Mouse (Mus musculus): ENCODE results near the gene Olfr821. TPM values are rescaled to one million over a fixed set of nuclear protein-coding genes. Genes with fewer than 3 reads are reported as not detected.
"Not testable (repeated sequence)": the region's sequence is repeated elsewhere in the genome, so short reads cannot be mapped to it uniquely, and the experiment has no call there.

Olfr821 gene
- not detected in 2 replicates for polyA plus RNA-seq (2011; ENCODE audit: insufficient read depth, insufficient read length, low replicate concordance, missing spikeins)

DNA sequence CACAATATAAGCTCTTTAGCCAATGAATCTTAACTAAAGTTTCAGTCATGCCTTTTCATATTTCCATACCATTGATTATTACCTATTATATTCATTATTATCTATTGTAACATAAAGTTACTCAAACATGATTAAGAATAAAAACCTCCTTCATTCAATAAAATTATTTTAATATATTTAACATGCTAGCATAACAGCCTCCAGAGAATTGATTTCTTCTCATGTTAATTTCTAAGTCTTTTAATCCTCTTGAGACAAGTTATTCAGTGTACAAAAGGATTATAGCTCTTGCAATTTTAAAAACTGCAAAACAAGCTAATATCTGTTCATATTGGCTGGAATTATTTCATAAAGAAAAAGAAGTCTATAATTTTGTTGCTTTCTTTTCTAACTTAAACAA, at the start of gene Olfr821:
Gene Olfr821 (plus strand): TSS at position 301 of the 400 bp plus-strand sequence.
- no peak within 1 kb of the TSS for H3K4me3 ChIP-seq (replicated peaks; ENCODE audit: control insufficient read depth, low read depth, low read length)
- H3K27ac ChIP-seq (ENCODE audit: control insufficient read depth, insufficient read depth, low read depth, low read length, poor library complexity), result no peak within 1 kb of the TSS
- H3K4me1 ChIP-seq (ENCODE audit: control insufficient read depth, insufficient read depth, low read length), result no peaks in the 10 kb centered on the region
- TF ChIP-seq POLR2A (IDR thresholded peaks at IDR 0.05; ENCODE audit: borderline replicate concordance, control insufficient read depth, low read depth, low read length) (no peak), CTCF (IDR thresholded peaks at IDR 0.05; ENCODE audit: control insufficient read depth, insufficient read depth, low read length) (no peak)

DNA sequence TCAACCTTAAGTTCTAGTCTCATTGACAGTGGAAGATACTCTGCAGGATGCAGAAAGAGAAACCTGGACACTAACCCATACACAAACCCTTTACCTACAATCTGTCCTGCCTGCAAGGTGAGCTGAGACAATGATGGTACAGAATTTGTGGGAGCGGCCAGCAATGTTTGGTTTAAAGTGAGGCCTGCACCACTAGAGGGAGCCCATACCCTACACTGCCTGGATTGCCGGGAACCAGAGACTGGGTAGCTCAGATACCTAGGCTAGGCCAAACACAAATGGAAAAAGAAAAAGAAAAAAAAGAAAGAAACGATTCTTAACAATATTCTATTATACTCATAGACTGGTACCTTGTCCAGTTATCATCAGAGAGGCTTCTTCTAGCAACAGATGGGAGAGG, 48.3 kb upstream of the Olfr821 start:
- not testable (repeated sequence) for H3K4me1 ChIP-seq (ENCODE audit: control insufficient read depth, insufficient read depth, low read length); H3K4me3 ChIP-seq (replicated peaks; ENCODE audit: control insufficient read depth, low read depth, low read length); H3K27ac ChIP-seq (ENCODE audit: control insufficient read depth, insufficient read depth, low read depth, low read length, poor library complexity)
- no CpG with 5 or more reads among the region's 3 CpGs for WGBS

DNA sequence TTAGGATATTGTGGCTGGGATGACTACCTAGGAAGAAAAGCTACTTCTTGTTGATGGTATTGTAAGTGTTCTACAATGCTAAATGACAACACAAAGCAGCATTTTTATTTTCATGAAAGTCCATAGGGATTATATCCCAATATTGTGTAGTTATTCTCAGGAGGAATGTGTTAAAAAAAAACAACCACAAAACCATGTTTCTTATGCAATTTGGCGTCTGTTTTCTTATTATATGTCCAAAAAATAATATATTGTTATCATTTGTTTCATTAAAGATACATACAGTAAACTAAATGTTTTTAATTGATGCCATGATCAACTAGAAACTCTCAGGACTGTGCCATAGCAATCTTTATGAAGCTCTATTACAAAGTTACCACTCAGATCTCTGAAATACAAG, 45.2 kb upstream of the Olfr821 start, which contains the start of gene Gm10310:
Gene Gm10310 (minus strand): TSS at position 101 of the 400 bp plus-strand sequence.
- not testable (repeated sequence) for H3K27ac ChIP-seq (ENCODE audit: control insufficient read depth, insufficient read depth, low read depth, low read length, poor library complexity); H3K4me3 ChIP-seq (replicated peaks; ENCODE audit: control insufficient read depth, low read depth, low read length); H3K4me1 ChIP-seq (ENCODE audit: control insufficient read depth, insufficient read depth, low read length)
- no CpG with 5 or more reads among the region's 1 CpGs for WGBS

DNA sequence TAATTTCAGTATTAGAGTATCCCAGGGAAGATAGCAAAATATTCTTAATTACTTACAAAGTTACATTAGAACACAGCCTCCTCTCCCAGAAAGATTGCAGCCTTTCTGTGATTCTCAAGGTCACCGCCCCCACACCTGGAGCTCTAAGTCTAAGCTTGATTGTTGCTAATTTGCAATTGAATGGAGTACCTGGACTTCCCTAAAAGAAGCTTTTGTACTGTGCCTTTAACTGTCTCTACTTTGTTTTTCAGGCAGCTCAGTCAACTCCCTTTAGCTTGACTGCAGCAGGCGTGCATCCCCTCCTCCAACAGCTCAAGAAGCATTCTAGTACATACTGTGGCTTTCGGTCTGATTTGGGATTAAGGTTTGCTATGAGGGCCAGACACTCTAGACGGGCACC, 26.0 kb upstream of the Olfr821 start:
- WGBS, result 71% methylated on average over 4 of the region's 4 CpGs
- H3K4me3 ChIP-seq (replicated peaks; ENCODE audit: control insufficient read depth, low read depth, low read length); H3K27ac ChIP-seq (ENCODE audit: control insufficient read depth, insufficient read depth, low read depth, low read length, poor library complexity); H3K4me1 ChIP-seq (ENCODE audit: control insufficient read depth, insufficient read depth, low read length): not testable (repeated sequence)

DNA sequence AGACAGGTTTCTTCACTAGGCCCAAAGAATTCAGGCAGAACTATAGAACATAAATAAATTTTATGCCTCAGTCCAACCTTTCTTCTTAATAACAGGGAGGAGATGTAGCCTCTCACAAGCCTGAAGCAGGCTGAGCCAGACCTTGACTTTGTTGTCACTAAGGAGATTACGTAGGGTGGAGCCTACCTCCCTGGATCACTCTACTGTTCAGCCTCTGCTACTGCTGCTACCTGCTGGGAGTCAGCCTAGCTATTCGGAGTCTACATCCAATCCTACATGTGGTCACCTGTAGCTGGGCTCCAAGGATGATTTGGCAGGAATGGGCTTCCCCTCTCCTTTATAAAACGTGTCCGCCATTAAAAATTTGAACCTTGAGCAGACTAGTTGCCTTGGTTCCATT, 24.8 kb upstream of the Olfr821 start:
- 83% methylated on average over 4 of the region's 4 CpGs for WGBS

DNA sequence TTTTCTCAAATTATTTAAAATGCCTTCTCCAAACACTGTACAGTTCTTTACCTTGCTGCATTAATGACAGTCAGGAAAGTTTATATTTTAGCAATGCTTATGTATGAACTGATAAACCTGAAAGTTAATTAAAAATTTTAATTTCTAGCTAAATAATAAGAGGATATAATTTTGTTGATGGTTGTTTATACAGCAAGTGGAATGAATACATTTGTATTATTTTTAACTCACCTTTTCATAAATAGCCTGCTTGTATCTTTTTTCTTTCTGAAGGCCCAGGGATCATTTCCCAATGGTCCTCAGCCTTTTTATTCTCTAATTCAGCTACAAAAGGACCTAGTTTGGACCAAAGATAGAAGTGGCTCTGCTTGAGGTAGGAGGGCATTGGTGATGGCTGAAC, 17.8 kb upstream of the Olfr821 start, which contains the start of gene Olfr820:
Gene Olfr820 (plus strand): TSS at position 301 of the 400 bp plus-strand sequence.
- H3K4me3 ChIP-seq (replicated peaks; ENCODE audit: control insufficient read depth, low read depth, low read length), result no peak within 1 kb of the TSS
- TF ChIP-seq POLR2A (IDR thresholded peaks at IDR 0.05; ENCODE audit: borderline replicate concordance, control insufficient read depth, low read depth, low read length), result no peak
- no peak for TF ChIP-seq CTCF (IDR thresholded peaks at IDR 0.05; ENCODE audit: control insufficient read depth, insufficient read depth, low read length)
- no peak within 1 kb of the TSS for H3K27ac ChIP-seq (ENCODE audit: control insufficient read depth, insufficient read depth, low read depth, low read length, poor library complexity)
- no peaks in the 10 kb centered on the region for H3K4me1 ChIP-seq (ENCODE audit: control insufficient read depth, insufficient read depth, low read length)

More for the DNA sequence above, 24.8 kb upstream of the Olfr821 start:
- not testable (repeated sequence) for H3K4me1 ChIP-seq (ENCODE audit: control insufficient read depth, insufficient read depth, low read length); H3K27ac ChIP-seq (ENCODE audit: control insufficient read depth, insufficient read depth, low read depth, low read length, poor library complexity); H3K4me3 ChIP-seq (replicated peaks; ENCODE audit: control insufficient read depth, low read depth, low read length)

DNA sequence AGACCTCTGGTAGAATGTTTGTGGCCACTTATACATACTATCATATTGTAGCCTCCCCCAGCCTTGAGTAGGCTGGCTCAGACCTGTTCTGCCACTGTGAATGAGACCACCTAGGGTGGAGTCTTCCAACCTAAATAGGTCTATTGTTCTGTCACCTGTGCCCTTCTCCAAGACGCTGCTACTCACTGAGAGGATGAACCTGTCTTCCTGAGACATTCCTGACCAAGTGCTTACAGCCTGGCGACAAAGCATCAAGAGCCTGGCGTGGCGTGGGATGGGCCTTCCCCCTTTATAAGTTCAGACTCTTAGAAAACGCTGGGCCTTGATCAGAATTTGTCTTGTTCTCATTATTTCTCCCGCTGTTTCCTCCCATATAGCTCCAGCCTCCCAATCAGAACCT, 6.9 kb downstream of the Olfr821 start:
- Histone ChIP-seq H3K4me3 (replicated peaks; ENCODE audit: control insufficient read depth, low read depth, low read length) (no peak overlapping the region), H3K4me1 (ENCODE audit: control insufficient read depth, insufficient read depth, low read length) (no peaks in the 10 kb centered on the region), H3K27ac (ENCODE audit: control insufficient read depth, insufficient read depth, low read depth, low read length, poor library complexity) (no peak overlapping the region)
- no peak for TF ChIP-seq POLR2A (IDR thresholded peaks at IDR 0.05; ENCODE audit: borderline replicate concordance, control insufficient read depth, low read depth, low read length)
- TF ChIP-seq CTCF (IDR thresholded peaks at IDR 0.05; ENCODE audit: control insufficient read depth, insufficient read depth, low read length), result no peak
- WGBS, result 63% methylated on average over 6 of the region's 6 CpGs

DNA sequence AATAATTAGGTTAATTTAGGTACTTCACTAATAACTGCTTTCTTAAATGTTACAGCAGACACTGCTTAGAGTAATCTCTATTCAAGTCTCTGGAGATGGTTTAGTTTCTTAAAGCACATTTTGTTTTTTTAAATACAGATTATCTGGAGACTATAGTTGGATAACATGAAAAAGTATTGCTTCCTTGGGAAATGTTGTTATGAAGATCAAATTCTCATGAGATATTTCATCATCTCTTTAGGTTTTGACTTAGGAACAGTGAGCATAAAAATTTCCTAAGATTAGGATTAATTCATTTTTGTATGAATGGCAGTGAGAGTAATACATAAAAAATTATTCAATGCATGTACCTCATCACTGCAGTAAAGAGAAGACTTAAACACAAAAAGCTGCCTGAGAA, 40.8 kb downstream of the Olfr821 start, which contains the start of gene Olfr822:
Gene Olfr822 (plus strand): TSS at position 301 of the 400 bp plus-strand sequence.
- no peak within 1 kb of the TSS for H3K27ac ChIP-seq (ENCODE audit: control insufficient read depth, insufficient read depth, low read depth, low read length, poor library complexity)
- TF ChIP-seq CTCF (IDR thresholded peaks at IDR 0.05; ENCODE audit: control insufficient read depth, insufficient read depth, low read length), result no peak
- no peak for TF ChIP-seq POLR2A (IDR thresholded peaks at IDR 0.05; ENCODE audit: borderline replicate concordance, control insufficient read depth, low read depth, low read length)
- H3K4me1 ChIP-seq (ENCODE audit: control insufficient read depth, insufficient read depth, low read length), result no peaks in the 10 kb centered on the region
- H3K4me3 ChIP-seq (replicated peaks; ENCODE audit: control insufficient read depth, low read depth, low read length), result no peak within 1 kb of the TSS

Other genes starting within 250 kb of the Olfr821 start
- gene Olfr810, start 235.4 kb upstream of the Olfr821 start, polyA plus RNA-seq (2011; ENCODE audit: insufficient read depth, insufficient read length, low replicate concordance, missing spikeins), result not detected in 2 replicates
- not detected in 2 replicates for gene Olfr811, start 226.0 kb upstream of the Olfr821 start, polyA plus RNA-seq (2011; ENCODE audit: insufficient read depth, insufficient read length, low replicate concordance, missing spikeins)
- gene Olfr812, start 184.3 kb upstream of the Olfr821 start, polyA plus RNA-seq (2011; ENCODE audit: insufficient read depth, insufficient read length, low replicate concordance, missing spikeins), result not detected in 2 replicates
- gene Olfr813, start 175.0 kb upstream of the Olfr821 start, polyA plus RNA-seq (2011; ENCODE audit: insufficient read depth, insufficient read length, low replicate concordance, missing spikeins), result not detected in 2 replicates
- not detected in 2 replicates for gene Olfr814, start 150.5 kb upstream of the Olfr821 start, polyA plus RNA-seq (2011; ENCODE audit: insufficient read depth, insufficient read length, low replicate concordance, missing spikeins)
- gene Olfr815, start 124.5 kb upstream of the Olfr821 start, polyA plus RNA-seq (2011; ENCODE audit: insufficient read depth, insufficient read length, low replicate concordance, missing spikeins), result not detected in 2 replicates
- not detected in 2 replicates for gene Olfr816, start 114.8 kb upstream of the Olfr821 start, polyA plus RNA-seq (2011; ENCODE audit: insufficient read depth, insufficient read length, low replicate concordance, missing spikeins)
- not detected in 2 replicates for gene Olfr818, start 81.2 kb upstream of the Olfr821 start, polyA plus RNA-seq (2011; ENCODE audit: insufficient read depth, insufficient read length, low replicate concordance, missing spikeins)
- not detected in 2 replicates for gene Olfr819, start 63.1 kb upstream of the Olfr821 start, polyA plus RNA-seq (2011; ENCODE audit: insufficient read depth, insufficient read length, low replicate concordance, missing spikeins)
- not detected in 2 replicates for gene Olfr247, start 54.2 kb upstream of the Olfr821 start, polyA plus RNA-seq (2011; ENCODE audit: insufficient read depth, insufficient read length, low replicate concordance, missing spikeins)
- gene Gm10310, start 45.3 kb upstream of the Olfr821 start, polyA plus RNA-seq (2011; ENCODE audit: insufficient read depth, insufficient read length, low replicate concordance, missing spikeins), result 0.27 TPM in 1 of 2 replicates, not detected in the other
- not detected in 2 replicates for gene Olfr820, start 17.7 kb upstream of the Olfr821 start, polyA plus RNA-seq (2011; ENCODE audit: insufficient read depth, insufficient read length, low replicate concordance, missing spikeins)
- not detected in 2 replicates for gene Olfr822, start 40.9 kb downstream of the Olfr821 start, polyA plus RNA-seq (2011; ENCODE audit: insufficient read depth, insufficient read length, low replicate concordance, missing spikeins)
- not detected in 2 replicates for gene Olfr823, start 85.0 kb downstream of the Olfr821 start, polyA plus RNA-seq (2011; ENCODE audit: insufficient read depth, insufficient read length, low replicate concordance, missing spikeins)
- gene Olfr824, start 99.7 kb downstream of the Olfr821 start, polyA plus RNA-seq (2011; ENCODE audit: insufficient read depth, insufficient read length, low replicate concordance, missing spikeins), result not detected in 2 replicates
- not detected in 2 replicates for gene Olfr825, start 136.4 kb downstream of the Olfr821 start, polyA plus RNA-seq (2011; ENCODE audit: insufficient read depth, insufficient read length, low replicate concordance, missing spikeins)
- not detected in 2 replicates for gene Olfr826, start 153.8 kb downstream of the Olfr821 start, polyA plus RNA-seq (2011; ENCODE audit: insufficient read depth, insufficient read length, low replicate concordance, missing spikeins)
- not detected in 2 replicates for gene Olfr827, start 184.1 kb downstream of the Olfr821 start, polyA plus RNA-seq (2011; ENCODE audit: insufficient read depth, insufficient read length, low replicate concordance, missing spikeins)
- gene Neurod4, start 249.9 kb downstream of the Olfr821 start, polyA plus RNA-seq (2011; ENCODE audit: insufficient read depth, insufficient read length, low replicate concordance, missing spikeins), result not detected in 2 replicates